Mouse (Mus musculus) hindbrain, embryonic 14.5 days (tissue): ENCODE results near the gene Serpinb9. TPM values are rescaled to one million over a fixed set of nuclear protein-coding genes. Genes with fewer than 3 reads are reported as not detected.

ENCODE experiments used
- ATAC-seq: fragments of 200-750 bp; cut with Nextera tagmentation; 2 replicates; pipeline ENCODE4 v1.8.0; 2017; ENCODE audit warnings: moderate number of reproducible peaks, mild to moderate bottlenecking, moderate TSS enrichment, moderate library complexity; ENCODE audit not compliant: low FRiP score
- DNase-seq: peaks from one replicate; pipeline ENCODE4 v3.0.0-alpha.2; 2015; ENCODE audit warnings: low spot score
- H3K27ac ChIP-seq: fragments of 300-500 bp; sonication (generic); 2 replicates; pipeline ENCODE4 v1.5.1; 2014; ENCODE audit warnings: mild to moderate bottlenecking, moderate library complexity
- H3K27me3 ChIP-seq: fragments of 300-500 bp; sonication (generic); 2 replicates; pipeline ENCODE4 v1.6.1; 2014; ENCODE audit warnings: mild to moderate bottlenecking, low read length, mixed read lengths; ENCODE audit not compliant: control insufficient read depth, insufficient read depth
- H3K36me3 ChIP-seq: fragments of 300-500 bp; sonication (generic); replicated peaks from 2 replicates; pipeline ENCODE4 v1.6.1; 2014; ENCODE audit not compliant: control insufficient read depth, insufficient read depth
- H3K4me1 ChIP-seq: fragments of 300-500 bp; sonication (generic); replicated peaks from 2 replicates; pipeline ENCODE4 v1.6.1; 2014; ENCODE audit warnings: antibody characterized with exemption, low read length, mixed read lengths; ENCODE audit not compliant: control insufficient read depth, insufficient read depth
- H3K4me2 ChIP-seq: fragments of 300-500 bp; sonication (generic); replicated peaks from 2 replicates; pipeline ENCODE4 v1.6.1; 2014; ENCODE audit warnings: mild to moderate bottlenecking, moderate library complexity
- H3K4me3 ChIP-seq: fragments of 300-500 bp; sonication (generic); replicated peaks from 2 replicates; pipeline ENCODE4 v1.5.1; 2014; ENCODE audit warnings: mild to moderate bottlenecking, low read length
- H3K9ac ChIP-seq: fragments of 300-500 bp; sonication (generic); 2 replicates; pipeline ENCODE4 v1.6.1; 2014
- H3K9me3 ChIP-seq: fragments of 300-500 bp; sonication (generic); 2 replicates; pipeline ENCODE4 v1.6.1; 2016; ENCODE audit warnings: low read length; ENCODE audit not compliant: control insufficient read depth
- WGBS: fragments of 180-500 bp; shearing (Covaris S2); extraction: QIAGEN DNeasy Blood & Tissue Kit; methylation state at CpG from one replicate; pipeline ENCODE4 v1.1.7; 2014; 5-methylcytosine and 5-hydroxymethylcytosine counted together
- polyA plus RNA-seq: library from polyadenylated mRNA; unstranded; fragments of >200 nt; fragmentation: Nextera tagmentation; extraction: Ambion mirVana; gene quantifications from 2 replicates; pipeline ENCODE4 v1.2.1, GENCODE M21; 2014

Serpinb9 gene
- polyA plus RNA-seq, 1 experiment from 2014 or later, result 2.7 TPM

- no peaks in the 10 kb centered on the region for H3K4me1 ChIP-seq
- no peak overlapping the region for H3K27ac ChIP-seq
- no peak for ATAC-seq
- H3K9me3 ChIP-seq, result no peaks in the 10 kb centered on the region
- H3K36me3 ChIP-seq, result no peaks in the 10 kb centered on the region
- no peak overlapping the region for H3K9ac ChIP-seq
- DNase-seq, result no peak
- no peak overlapping the region for H3K4me2 ChIP-seq
- H3K27me3 ChIP-seq, result no peaks in the 10 kb centered on the region
- WGBS, result 78% methylated on average over 4 of the region's 4 CpGs
- H3K4me3 ChIP-seq, result no peak overlapping the region
Measured at GRCm38 (mm10) chr13:33048187-33048586, 45.1 kb downstream of the Serpinb9 start.

- H3K27me3 ChIP-seq, result no peaks in the 10 kb centered on the region
- ATAC-seq (no peak), DNase-seq (no peak)
- no peaks in the 10 kb centered on the region for H3K36me3 ChIP-seq
- no peak overlapping the region for H3K27ac ChIP-seq
- no peaks in the 10 kb centered on the region for H3K4me1 ChIP-seq
- WGBS, result 71% methylated on average over 3 of the region's 3 CpGs
- H3K9ac ChIP-seq, result no peak overlapping the region
- no peaks in the 10 kb centered on the region for H3K9me3 ChIP-seq
- H3K4me3 ChIP-seq, result no peak overlapping the region
- no peak overlapping the region for H3K4me2 ChIP-seq
Measured at GRCm38 (mm10) chr13:33051697-33052096, 48.6 kb downstream of the Serpinb9 start.

- Histone ChIP-seq H3K4me3 (no peak overlapping the region), H3K9me3 (no peaks in the 10 kb centered on the region), H3K9ac (no peak overlapping the region), H3K4me1 (no peaks in the 10 kb centered on the region), H3K36me3 (no peaks in the 10 kb centered on the region), H3K27me3 (no peaks in the 10 kb centered on the region), H3K4me2 (no peak overlapping the region), H3K27ac (no peak overlapping the region)
- DNase-seq, result no peak
- no peak for ATAC-seq
- WGBS, result 63% methylated on average over 1 of the region's 1 CpGs
Measured at GRCm38 (mm10) chr13:33063048-33063447, 60.0 kb downstream of the Serpinb9 start.

Other genes with a start within 250 kb of the Serpinb9 start
- gene Mylk4, start 219.3 kb upstream of the Serpinb9 start, polyA plus RNA-seq, result 0.24 and 0.35 TPM in 2 replicates
- gene Wrnip1, start 201.2 kb upstream of the Serpinb9 start, polyA plus RNA-seq, result 29.9 and 34.6 TPM in 2 replicates
- not detected in 2 replicates for gene D930007J09Rik, start 200.4 kb upstream of the Serpinb9 start, polyA plus RNA-seq
- gene Serpinb1a, start 152.1 kb upstream of the Serpinb9 start, polyA plus RNA-seq, result 2.5 and 2.6 TPM in 2 replicates
- not detected in 2 replicates for gene Serpinb1c, start 105.0 kb upstream of the Serpinb9 start, polyA plus RNA-seq
- 1.7 and 2.8 TPM in 2 replicates for gene Serpinb6b, start 38.0 kb upstream of the Serpinb9 start, polyA plus RNA-seq
- 0.37 and 0.40 TPM in 2 replicates for gene Serpinb9b, start 24.2 kb downstream of the Serpinb9 start, polyA plus RNA-seq
- 32.7 and 32.8 TPM in 2 replicates for gene Serpinb1b, start 75.3 kb downstream of the Serpinb9 start, polyA plus RNA-seq
- not detected in 2 replicates for gene Serpinb9c, start 156.5 kb downstream of the Serpinb9 start, polyA plus RNA-seq
- gene Serpinb9d, start 189.7 kb downstream of the Serpinb9 start, polyA plus RNA-seq, result not detected in 2 replicates
- not detected in 2 replicates for gene Serpinb9e, start 246.4 kb downstream of the Serpinb9 start, polyA plus RNA-seq